Mouse (Mus musculus) T-helper 2 cell (primary cell): ENCODE results near the gene Aph1b.

Experiments
- in situ Hi-C: fragments of 300-600 bp; cut with MboI, MseI; formaldehyde crosslinking; loops from one replicate; pipeline ENCODE4 v1.15.1; 2025; ENCODE audit warnings: high pct_unique_total_duplicates

Aph1b gene

DNA sequence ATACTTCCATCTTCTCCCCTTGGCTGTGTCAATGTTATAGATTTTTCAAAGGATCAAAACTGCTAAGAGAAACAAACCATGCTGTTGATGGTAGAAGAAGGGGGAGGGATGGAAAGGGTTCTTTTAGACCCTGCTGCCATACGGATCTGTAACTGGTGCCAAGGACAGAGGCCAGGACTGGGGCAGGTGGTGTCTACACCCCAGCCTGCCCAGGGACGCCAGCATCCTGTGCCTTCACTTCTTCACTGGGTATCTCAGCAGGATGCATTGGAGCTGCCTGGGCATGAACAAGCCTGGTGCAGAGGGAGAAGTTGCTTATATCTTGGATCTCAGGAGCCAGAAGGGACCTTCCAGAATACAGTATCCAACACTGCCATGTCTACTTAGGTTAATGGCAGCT lies 50.8 kb downstream of the Aph1b start:
- in situ Hi-C loops, result no loop called here

DNA sequence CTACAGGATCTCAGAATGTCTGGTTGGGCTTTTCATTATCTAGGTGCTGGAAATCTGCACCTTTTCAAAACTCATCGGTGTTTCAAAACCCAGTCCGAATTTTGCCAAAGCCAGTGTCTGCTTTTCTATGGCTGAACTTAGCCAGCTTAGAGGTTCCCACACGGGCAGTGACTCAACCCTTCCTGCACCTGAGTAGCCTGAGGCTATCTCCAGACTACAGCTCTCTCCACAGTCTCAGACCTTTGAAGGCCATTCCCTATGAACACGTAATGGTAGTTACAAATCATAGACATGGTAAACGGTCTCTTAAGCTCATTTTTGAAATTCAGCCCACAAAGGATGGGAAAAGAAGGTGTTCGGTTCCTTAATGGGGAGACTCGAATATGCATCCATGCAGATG lies 55.8 kb downstream of the Aph1b start:
- in situ Hi-C loops, result no loop called here

DNA sequence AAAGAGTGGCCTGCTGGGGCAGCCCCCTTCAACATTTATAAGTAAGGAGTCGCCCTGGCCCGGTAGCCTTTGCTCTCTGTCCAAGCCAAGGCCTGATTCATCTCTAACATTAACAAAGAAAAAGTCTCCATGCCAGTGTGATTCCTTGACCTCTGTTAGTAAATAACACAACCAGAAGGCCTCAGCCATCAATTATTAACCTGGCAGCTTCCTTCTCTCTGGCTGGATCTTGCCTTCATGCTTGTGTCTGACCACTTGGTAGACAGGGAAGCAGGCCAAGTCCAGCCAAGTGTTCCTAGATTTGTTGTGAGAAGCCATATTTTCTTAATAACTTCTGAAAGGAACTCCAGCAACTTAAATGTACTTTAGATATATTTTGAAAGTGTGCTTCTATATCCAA lies 58.7 kb downstream of the Aph1b start:
- in situ Hi-C loops, result no loop called here

GRCm38 (mm10) chr9:66736016-66736415 lies 59.3 kb downstream of the Aph1b start:
- in situ Hi-C loops, result no loop called here

DNA sequence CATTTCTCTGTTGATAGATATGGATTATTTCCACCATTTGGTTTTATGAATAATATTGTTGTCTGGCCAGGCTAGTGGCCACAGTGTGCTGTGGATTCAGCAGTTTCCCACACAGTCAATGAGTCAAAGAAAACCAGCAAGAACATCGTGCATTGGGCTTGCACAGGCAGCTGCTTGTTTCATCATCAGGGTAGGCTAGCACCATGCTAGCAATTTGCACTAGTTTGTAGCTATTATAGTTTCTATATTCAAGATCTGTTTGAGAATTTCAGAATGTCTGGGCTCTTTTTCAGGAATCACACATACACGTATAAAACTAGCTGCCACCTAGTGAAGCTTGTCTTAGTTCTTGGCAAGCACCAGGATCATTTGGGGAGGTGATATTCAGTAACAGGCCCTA lies 60.2 kb downstream of the Aph1b start:
- in situ Hi-C loops, result no loop called here

GRCm38 (mm10) chr9:66734568-66734967 lies 60.7 kb downstream of the Aph1b start:
- in situ Hi-C loops, result no loop called here

DNA sequence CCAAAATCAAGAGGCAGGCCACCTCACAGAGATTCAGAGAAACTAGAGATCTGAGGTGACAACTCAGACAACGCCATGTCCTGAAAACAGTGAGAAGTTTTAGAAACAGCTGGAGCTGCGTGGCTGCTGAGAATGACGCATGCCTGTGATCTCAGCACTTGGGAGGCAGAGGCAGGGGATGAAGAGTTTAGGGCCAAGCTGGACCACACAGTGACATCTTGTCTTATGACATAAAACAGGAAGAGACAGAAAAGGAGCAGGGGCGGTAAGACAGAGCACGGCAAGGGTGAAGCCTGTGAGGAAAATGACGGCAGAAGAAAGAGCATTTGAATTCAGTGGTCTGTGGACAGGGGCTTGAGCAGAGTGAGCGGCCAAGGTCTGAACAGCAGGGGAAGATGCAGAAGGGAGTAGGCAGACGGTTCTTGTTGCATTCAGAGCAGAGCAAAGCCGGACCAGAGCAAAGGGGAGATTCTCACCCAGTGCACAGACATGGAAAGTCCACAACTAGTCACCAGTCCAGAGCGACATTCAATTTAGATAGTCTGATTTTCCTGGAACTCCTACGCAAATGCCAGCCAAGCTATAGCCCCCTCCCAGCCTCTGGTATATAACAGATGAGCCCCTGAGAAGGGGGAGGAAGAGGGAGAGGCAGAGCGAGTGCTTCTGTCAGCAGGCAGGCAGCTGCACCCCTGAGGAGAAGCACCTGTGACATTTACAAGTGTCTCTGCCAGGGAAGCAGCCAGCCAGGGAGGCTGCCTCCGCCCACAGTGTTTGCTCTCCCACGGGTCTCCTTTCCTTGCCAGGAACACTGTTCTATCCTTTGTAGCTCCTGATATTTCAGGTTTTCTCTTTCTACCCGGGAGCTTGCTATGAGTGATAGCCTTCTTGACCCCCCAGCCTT lies 62.2 kb downstream of the Aph1b start:
- in situ Hi-C loops, result no loop called here

- in situ Hi-C loops, result no loop called here
These were observed 64.0 kb downstream of the Aph1b start for GRCm38 (mm10) chr9:66731284-66731683.

GRCm38 (mm10) chr9:66730556-66730955 lies 64.7 kb downstream of the Aph1b start:
- in situ Hi-C loops, result no loop called here

DNA sequence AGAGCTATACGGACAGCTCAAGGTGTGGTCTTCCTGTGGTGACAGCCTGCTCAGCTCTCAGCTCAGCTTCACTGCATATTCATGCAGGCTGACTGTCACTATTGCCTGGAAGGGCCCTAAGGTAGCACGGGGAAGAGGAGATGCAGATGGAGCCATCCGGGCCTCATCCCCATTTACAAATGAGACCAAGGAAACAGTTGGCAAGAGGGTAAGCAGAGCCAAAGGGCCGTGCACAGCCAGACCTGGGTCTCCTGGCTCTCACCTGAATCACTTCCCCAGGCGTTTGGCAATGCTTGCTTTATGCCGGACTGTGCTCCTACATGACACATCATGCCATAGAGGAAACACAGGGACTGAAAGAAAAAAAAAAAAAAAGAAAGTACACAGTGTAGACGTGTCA lies 68.0 kb downstream of the Aph1b start:
- in situ Hi-C loops, result loop anchor here (5.0 kb wide), 1 partner anchor 60 kb away; no protein-coding TSS in a partner anchor

DNA sequence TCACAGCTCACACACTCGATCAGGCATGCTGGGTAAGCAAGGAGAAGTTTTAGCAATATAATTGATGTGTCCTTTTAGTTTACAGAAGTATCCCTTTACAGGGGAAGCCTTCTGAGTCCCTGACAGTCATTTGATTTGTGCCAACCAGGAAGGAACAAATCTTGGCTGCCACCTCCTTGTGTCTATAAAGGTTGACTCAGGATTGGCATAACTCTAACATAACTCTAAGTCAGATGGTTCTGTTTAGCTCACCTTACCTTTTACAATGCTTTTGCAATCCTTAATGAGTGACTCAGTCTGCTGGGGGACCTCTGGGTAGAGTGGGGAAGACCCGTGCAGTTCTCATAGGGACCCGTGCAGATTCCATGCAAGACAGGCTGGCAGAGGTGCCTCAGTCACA lies 69.7 kb downstream of the Aph1b start:
- in situ Hi-C loops, result loop anchor here (5.0 kb wide), 1 partner anchor 62 kb away; no protein-coding TSS in a partner anchor
